Mouse (Mus musculus): ENCODE data around the gene Ubl7. TPM values are rescaled to one million over a fixed set of nuclear protein-coding genes. Genes with fewer than 3 reads are reported as not detected.

The Ubl7 gene
- polyA plus RNA-seq, 1 experiment, result 62.0 TPM

DNA sequence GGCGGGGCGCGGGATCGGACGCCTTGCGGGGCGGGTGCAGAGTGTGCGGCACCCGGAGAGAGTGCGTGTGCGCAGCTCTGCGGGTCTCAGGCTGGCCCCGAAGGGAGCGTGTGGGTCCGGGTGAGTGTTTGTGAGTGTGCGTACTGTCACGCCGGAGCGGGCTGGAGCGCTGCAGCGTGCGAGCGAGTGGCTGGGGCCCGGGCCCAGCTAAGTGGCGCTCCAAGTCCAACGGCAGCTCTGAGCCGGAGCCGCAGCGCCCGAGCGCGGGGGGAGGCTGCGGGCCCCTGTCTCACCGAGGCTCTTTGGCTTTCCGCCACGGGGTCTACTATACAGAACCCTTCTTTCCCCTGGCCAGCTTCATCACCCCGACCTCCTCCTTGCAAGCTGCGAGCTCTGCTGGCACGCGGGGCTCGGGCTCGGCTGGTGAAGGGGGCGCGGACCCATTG, 29.6 kb downstream of the Ubl7 start:
- no peaks in the 10 kb centered on the region for H3K27me3 ChIP-seq (ENCODE audit: control insufficient read depth, insufficient read depth, insufficient read length)
- peak overlapping the region; percentile 86 for H3ac ChIP-seq (ENCODE audit: control insufficient read depth, insufficient read length)
- H3K79me2 ChIP-seq (ENCODE audit: control insufficient read depth, insufficient read depth), result peaks cover 48% of the 10 kb centered on the region
- TF ChIP-seq REST (IDR thresholded peaks at IDR 0.05; ENCODE audit: insufficient read depth, insufficient read length) (no peak), TCF12 (IDR thresholded peaks at IDR 0.05; ENCODE audit: insufficient read depth, poor library complexity, severe bottlenecking) (no peak), SRF (IDR thresholded peaks at IDR 0.05; ENCODE audit: control insufficient read depth, insufficient read length, low read depth) (no peak), CEBPB (IDR thresholded peaks at IDR 0.05; ENCODE audit: insufficient read depth, poor library complexity, severe bottlenecking) (no peak), USF1 (IDR thresholded peaks at IDR 0.05; ENCODE audit: low read depth) (no peak), MAX (IDR thresholded peaks at IDR 0.05; ENCODE audit: low read depth) (no peak), MYOG (IDR thresholded peaks at IDR 0.05; ENCODE audit: control insufficient read depth in 1 of 3, insufficient read depth in 1 of 3, insufficient read length in 2 of 3, low read depth in 2 of 3) (peak in 1 of 3 experiments; percentile 14), E2F4 (IDR thresholded peaks at IDR 0.05; ENCODE audit: insufficient read depth) (no peak), POLR2AphosphoS2 (IDR thresholded peaks at IDR 0.05; ENCODE audit: insufficient read length, low read depth) (no peak)
- H3K4me3 ChIP-seq, result peak overlapping the region; percentile 43
- H3K4me2 ChIP-seq (ENCODE audit: low read depth), result peak overlapping the region; percentile 59
- H3K36me3 ChIP-seq (ENCODE audit: control insufficient read depth, insufficient read depth), result no peaks in the 10 kb centered on the region

- Histone ChIP-seq H3K4me3 (peak overlapping the region; percentile 43), H3K27me3 (ENCODE audit: control insufficient read depth, insufficient read depth, insufficient read length) (no peaks in the 10 kb centered on the region), H3K36me3 (ENCODE audit: control insufficient read depth, insufficient read depth) (no peaks in the 10 kb centered on the region), H3K4me2 (ENCODE audit: low read depth) (peak overlapping the region; percentile 49), H3K79me2 (ENCODE audit: control insufficient read depth, insufficient read depth) (peaks cover 54% of the 10 kb centered on the region), H3ac (ENCODE audit: control insufficient read depth, insufficient read length) (peak overlapping the region; percentile 86)
- TF ChIP-seq SRF (IDR thresholded peaks at IDR 0.05; ENCODE audit: control insufficient read depth, insufficient read length, low read depth) (no peak), REST (IDR thresholded peaks at IDR 0.05; ENCODE audit: insufficient read depth, insufficient read length) (peak; percentile 6)
Observed at GRCm38 (mm10) chr9:57940861-57941638, 30.3 kb downstream of the Ubl7 start.

- no peak for TF ChIP-seq USF1 (IDR thresholded peaks at IDR 0.05; ENCODE audit: low read depth)
- no peak for TF ChIP-seq CEBPB (IDR thresholded peaks at IDR 0.05; ENCODE audit: insufficient read depth, poor library complexity, severe bottlenecking)
- peak in 2 of 3 experiments; percentile 88 to 94 for TF ChIP-seq MYOD1 (IDR thresholded peaks at IDR 0.05; ENCODE audit: control insufficient read depth in 1 of 3, insufficient read length in 2 of 3, low read depth in 2 of 3)
- no peak for TF ChIP-seq POLR2AphosphoS2 (IDR thresholded peaks at IDR 0.05; ENCODE audit: insufficient read length, low read depth)
- TF ChIP-seq POLR2A (IDR thresholded peaks at IDR 0.05; ENCODE audit: insufficient read length, low read depth), result no peak
- peak; percentile 88 for TF ChIP-seq TCF3 (IDR thresholded peaks at IDR 0.05; ENCODE audit: insufficient read length, low read depth)
- TF ChIP-seq SRF (IDR thresholded peaks at IDR 0.05; ENCODE audit: control insufficient read depth, insufficient read length, low read depth), result no peak
- TF ChIP-seq MAX (IDR thresholded peaks at IDR 0.05; ENCODE audit: low read depth), result no peak
- TF ChIP-seq MYOG (IDR thresholded peaks at IDR 0.05; ENCODE audit: control insufficient read depth in 1 of 3, insufficient read depth in 1 of 3, insufficient read length in 2 of 3, low read depth in 2 of 3), result peak; percentile 7 to 96 (median 94)
- peak; percentile 61 for TF ChIP-seq TCF12 (IDR thresholded peaks at IDR 0.05; ENCODE audit: insufficient read depth, poor library complexity, severe bottlenecking)
- H3K4me2 ChIP-seq (ENCODE audit: low read depth), result peak overlapping the region; percentile 49
- peaks cover 64% of the 10 kb centered on the region for H3K79me2 ChIP-seq (ENCODE audit: control insufficient read depth, insufficient read depth)
- H3K36me3 ChIP-seq (ENCODE audit: control insufficient read depth, insufficient read depth), result no peaks in the 10 kb centered on the region
- peak overlapping the region; percentile 43 for H3K4me3 ChIP-seq
- no peaks in the 10 kb centered on the region for H3K27me3 ChIP-seq (ENCODE audit: control insufficient read depth, insufficient read depth, insufficient read length)
- H3ac ChIP-seq (ENCODE audit: control insufficient read depth, insufficient read length), result peak overlapping the region; percentile 86
Observed at GRCm38 (mm10) chr9:57942039-57942438, 31.3 kb downstream of the Ubl7 start.

DNA sequence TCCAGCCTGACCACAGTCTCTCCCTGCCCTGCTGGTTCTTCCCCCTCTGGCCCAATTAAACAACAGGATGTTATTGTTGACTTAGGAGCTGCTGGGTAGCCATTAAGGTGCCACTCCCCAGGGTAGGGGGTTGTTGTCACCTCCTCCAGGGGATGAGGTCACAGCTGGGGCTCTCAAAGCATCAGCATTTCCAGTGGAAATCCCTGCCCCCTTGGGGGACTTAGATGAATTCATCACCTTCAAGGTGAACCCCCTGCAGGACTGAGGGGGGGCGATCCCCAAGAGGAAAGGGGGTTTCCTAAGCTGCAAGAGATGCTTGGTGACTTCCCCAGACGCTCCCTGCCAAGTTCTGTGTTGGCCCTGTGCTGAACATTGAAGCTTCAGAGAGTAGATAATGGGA, 32.3 kb downstream of the Ubl7 start:
- Histone ChIP-seq H3ac (ENCODE audit: control insufficient read depth, insufficient read length) (no peak overlapping the region), H3K79me2 (ENCODE audit: control insufficient read depth, insufficient read depth) (peaks cover 73% of the 10 kb centered on the region), H3K4me3 (peak overlapping the region; percentile 43), H3K36me3 (ENCODE audit: control insufficient read depth, insufficient read depth) (no peaks in the 10 kb centered on the region), H3K4me2 (ENCODE audit: low read depth) (peak overlapping the region; percentile 49), H3K27me3 (ENCODE audit: control insufficient read depth, insufficient read depth, insufficient read length) (no peaks in the 10 kb centered on the region)
- TF ChIP-seq MYOD1 (IDR thresholded peaks at IDR 0.05; ENCODE audit: control insufficient read depth in 1 of 3, insufficient read length in 2 of 3, low read depth in 2 of 3), result no peak
- no peak for TF ChIP-seq MAX (IDR thresholded peaks at IDR 0.05; ENCODE audit: low read depth)
- no peak for TF ChIP-seq SRF (IDR thresholded peaks at IDR 0.05; ENCODE audit: control insufficient read depth, insufficient read length, low read depth)
- no peak for TF ChIP-seq USF1 (IDR thresholded peaks at IDR 0.05; ENCODE audit: low read depth)
- TF ChIP-seq E2F4 (IDR thresholded peaks at IDR 0.05; ENCODE audit: insufficient read depth), result no peak
- TF ChIP-seq REST (IDR thresholded peaks at IDR 0.05; ENCODE audit: insufficient read depth, insufficient read length), result no peak
- TF ChIP-seq POLR2A (IDR thresholded peaks at IDR 0.05; ENCODE audit: insufficient read length, low read depth), result no peak
- no peak for TF ChIP-seq POLR2AphosphoS2 (IDR thresholded peaks at IDR 0.05; ENCODE audit: insufficient read length, low read depth)
- no peak for TF ChIP-seq TCF3 (IDR thresholded peaks at IDR 0.05; ENCODE audit: insufficient read length, low read depth)

DNA sequence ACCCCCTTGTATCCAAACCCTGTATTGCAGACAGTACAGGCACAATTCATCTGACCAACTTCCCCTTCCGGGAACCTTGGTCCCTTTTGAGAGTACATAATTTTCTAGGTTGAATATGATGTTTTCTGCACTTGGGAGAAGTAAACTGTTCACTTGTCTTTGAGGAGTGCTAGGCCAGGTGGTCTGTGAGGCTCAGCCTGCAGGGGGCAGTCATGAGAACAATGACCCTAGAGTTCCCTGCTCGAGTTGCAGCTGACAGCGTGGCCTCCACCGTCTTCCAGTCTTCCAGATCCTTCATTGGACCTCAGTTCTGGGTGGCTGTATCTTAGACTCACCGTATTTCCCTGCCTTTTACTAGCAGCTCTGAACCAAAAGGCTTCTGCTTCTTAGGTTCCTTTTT, 33.8 kb downstream of the Ubl7 start:
- Histone ChIP-seq H3K36me3 (ENCODE audit: control insufficient read depth, insufficient read depth) (no peaks in the 10 kb centered on the region), H3K4me3 (no peak overlapping the region), H3ac (ENCODE audit: control insufficient read depth, insufficient read length) (no peak overlapping the region), H3K4me2 (ENCODE audit: low read depth) (peak overlapping the region; percentile 39), H3K27me3 (ENCODE audit: control insufficient read depth, insufficient read depth, insufficient read length) (no peaks in the 10 kb centered on the region), H3K79me2 (ENCODE audit: control insufficient read depth, insufficient read depth) (peaks cover 86% of the 10 kb centered on the region)
- TF ChIP-seq MYOD1 (IDR thresholded peaks at IDR 0.05; ENCODE audit: control insufficient read depth in 1 of 3, insufficient read length in 2 of 3, low read depth in 2 of 3) (no peak), POLR2AphosphoS2 (IDR thresholded peaks at IDR 0.05; ENCODE audit: insufficient read length, low read depth) (no peak), SRF (IDR thresholded peaks at IDR 0.05; ENCODE audit: control insufficient read depth, insufficient read length, low read depth) (no peak), TCF12 (IDR thresholded peaks at IDR 0.05; ENCODE audit: insufficient read depth, poor library complexity, severe bottlenecking) (no peak), MYOG (IDR thresholded peaks at IDR 0.05; ENCODE audit: control insufficient read depth in 1 of 3, insufficient read depth in 1 of 3, insufficient read length in 2 of 3, low read depth in 2 of 3) (no peak), REST (IDR thresholded peaks at IDR 0.05; ENCODE audit: insufficient read depth, insufficient read length) (no peak), TCF3 (IDR thresholded peaks at IDR 0.05; ENCODE audit: insufficient read length, low read depth) (no peak), MAX (IDR thresholded peaks at IDR 0.05; ENCODE audit: low read depth) (no peak), CEBPB (IDR thresholded peaks at IDR 0.05; ENCODE audit: insufficient read depth, poor library complexity, severe bottlenecking) (no peak), POLR2A (IDR thresholded peaks at IDR 0.05; ENCODE audit: insufficient read length, low read depth) (no peak), USF1 (IDR thresholded peaks at IDR 0.05; ENCODE audit: low read depth) (no peak), E2F4 (IDR thresholded peaks at IDR 0.05; ENCODE audit: insufficient read depth) (no peak)
